Mouse (Mus musculus) stomach, postnatal 0 days (tissue): ENCODE measurements at regions not wholly inside any gene's neighbourhood (a gene's known extent, or its start where the extent isn't known, plus 50 kb on each side); places are given as distances from the start of the nearest gene placed in this dataset.

Experiments used
- CTCF ChIP-seq: IDR thresholded peaks from 2 replicates; pipeline ENCODE4 v1.5.1; 2016; ENCODE audit warnings: antibody characterized with exemption, low read depth, mild to moderate bottlenecking, moderate library complexity
- EP300 ChIP-seq: optimal IDR thresholded peaks from 2 replicates; pipeline ENCODE3; 2016; ENCODE audit warnings: antibody characterized with exemption

GRCm38 (mm10) chr7:70690845-70691244 lies 324.3 kb upstream of the Nr2f2 start:
- TF ChIP-seq CTCF = no peak
- no peak for TF ChIP-seq EP300
